Mouse (Mus musculus) naive thymus-derived CD4-positive, alpha-beta T cell, adult 2 months (primary cell): ENCODE measurements at regions not wholly inside any gene's neighbourhood (a gene's known extent, or its start where the extent isn't known, plus 50 kb on each side); places are given as distances from the start of the nearest gene placed in this dataset.

Source experiments
- DNase-seq: peaks from one replicate; pipeline ENCODE4 v3.0.0-alpha.2; 2011; ENCODE audit warnings: low read depth

- DNase-seq: no peak
Observed at GRCm38 (mm10) chr17:84129204-84129603, 58.5 kb downstream of the Zfp36l2 start.

GRCm38 (mm10) chr17:84128262-84128661 lies 59.5 kb downstream of the Zfp36l2 start:
- DNase-seq: peak; percentile 68

GRCm38 (mm10) chr17:84126168-84126567 lies 61.6 kb downstream of the Zfp36l2 start:
- no peak for DNase-seq

GRCm38 (mm10) chr17:84123161-84123560 lies 64.6 kb downstream of the Zfp36l2 start:
- DNase-seq: no peak

GRCm38 (mm10) chr17:84122486-84123131 lies 65.1 kb downstream of the Zfp36l2 start:
- no peak for DNase-seq

- DNase-seq: peak; percentile 48
Observed at GRCm38 (mm10) chr17:84121291-84121690, 66.5 kb downstream of the Zfp36l2 start.

- peak; percentile 96 for DNase-seq
Observed at GRCm38 (mm10) chr17:84119221-84120017, 68.3 kb downstream of the Zfp36l2 start.

GRCm38 (mm10) chr17:84118781-84119180 lies 69.0 kb downstream of the Zfp36l2 start:
- DNase-seq: no peak

- peak; percentile 63 for DNase-seq
Observed at GRCm38 (mm10) chr17:84118271-84118670, 69.5 kb downstream of the Zfp36l2 start.

- DNase-seq: peak; percentile 49
Observed at GRCm38 (mm10) chr17:84117756-84118155, 70.0 kb downstream of the Zfp36l2 start.

- peak; percentile 81 for DNase-seq
Observed at GRCm38 (mm10) chr17:84116340-84117279, 71.1 kb downstream of the Zfp36l2 start.

GRCm38 (mm10) chr17:84115957-84116339 lies 71.8 kb downstream of the Zfp36l2 start:
- DNase-seq: no peak

- peak; percentile 56 for DNase-seq
Observed at GRCm38 (mm10) chr17:84115133-84115532, 72.6 kb downstream of the Zfp36l2 start.

- DNase-seq: no peak
Observed at GRCm38 (mm10) chr17:84114279-84114994, 73.3 kb downstream of the Zfp36l2 start.

GRCm38 (mm10) chr17:84113608-84114278 lies 74.0 kb downstream of the Zfp36l2 start:
- peak; percentile 95 for DNase-seq

- no peak for DNase-seq
Observed at GRCm38 (mm10) chr17:84112411-84113031, 75.2 kb downstream of the Zfp36l2 start.

GRCm38 (mm10) chr17:84111787-84112370 lies 75.9 kb downstream of the Zfp36l2 start:
- no peak for DNase-seq

- no peak for DNase-seq
Observed at GRCm38 (mm10) chr17:84110945-84111344, 76.8 kb downstream of the Zfp36l2 start.

- DNase-seq: no peak
Observed at GRCm38 (mm10) chr17:84110000-84110695, 77.6 kb downstream of the Zfp36l2 start.
